In genomic region chr10:8070472-8070871, GRCm38 (mm10) we compare ENCODE assay signal across 20 mouse cellular contexts.
A peak's percentile ranks its signal among the peaks of the same experiment; 100 is the strongest.
DNase-seq lines count a peak whose midpoint lies in the region; ATAC-seq and TF ChIP-seq lines count a peak whose summit lies in the region.
"Had no signal": no experiment of that assay in that cellular context is flagged by ENCODE, and none has a peak within 500 bp of the region (broad histone marks: within the 10 kb centered on the region; RNA-seq: fewer than 3 reads in every experiment).

No protein-coding gene starts in this region.

- no peak overlapping the region for H3K4me3 ChIP-seq in lung, embryonic 14.5 days (ENCODE audit: low read depth, low read length)
- H3K4me3 ChIP-seq in lung, adult 2 months (replicated peaks; ENCODE audit: extremely low read depth, low read depth, low read length) = no peak overlapping the region
- H3K4me3 ChIP-seq in neural tube, embryonic 15.5 days (replicated peaks) = no peak overlapping the region
- H3K4me3 ChIP-seq: embryonic facial prominence, embryonic 12.5 days; gastrocnemius, adult 2 months; hindbrain, embryonic 15.5 days; limb, embryonic 12.5 days had no signal

- H3K4me2 ChIP-seq in lung, embryonic 14.5 days = no peak overlapping the region
- no peak overlapping the region for H3K4me2 ChIP-seq in neural tube, embryonic 15.5 days
- H3K4me2 ChIP-seq: embryonic facial prominence, embryonic 12.5 days; hindbrain, embryonic 15.5 days; limb, embryonic 12.5 days had no signal

- TF ChIP-seq POLR2A in lung, adult 2 months (IDR thresholded peaks at IDR 0.05; ENCODE audit: borderline replicate concordance, extremely low read depth, low read depth, low read length) = no peak

- H3K27ac ChIP-seq in lung, embryonic 14.5 days (ENCODE audit: low read depth) = no peak overlapping the region
- H3K27ac ChIP-seq in neural tube, embryonic 15.5 days (replicated peaks) = no peak overlapping the region
- H3K27ac ChIP-seq: embryonic facial prominence, embryonic 12.5 days; gastrocnemius, adult 2 months; hindbrain, embryonic 15.5 days; limb, embryonic 12.5 days had no signal

- WGBS in lung, embryonic 14.5 days = 30% methylated on average over 2 of the region's 2 CpGs
- 51% methylated on average over 2 of the region's 2 CpGs for WGBS in lung, adult 2 months
- 75% methylated on average over 2 of the region's 2 CpGs for WGBS in neural tube, embryonic 15.5 days

- H3K4me1 ChIP-seq in lung, embryonic 14.5 days (ENCODE audit: insufficient read depth) = no peaks in the 10 kb centered on the region
- H3K4me1 ChIP-seq in lung, adult 2 months (ENCODE audit: control insufficient read depth, insufficient read depth, low read length) = no peaks in the 10 kb centered on the region; the same call in 1 of the 2 replicates
- H3K4me1 ChIP-seq in neural tube, embryonic 15.5 days = no peaks in the 10 kb centered on the region
- H3K4me1 ChIP-seq: embryonic facial prominence, embryonic 12.5 days; hindbrain, embryonic 15.5 days had no signal

- no peaks in the 10 kb centered on the region for H3K27me3 ChIP-seq in lung, embryonic 14.5 days (ENCODE audit: insufficient read depth, low read length)
- H3K27me3 ChIP-seq in neural tube, embryonic 15.5 days (replicated peaks) = no peaks in the 10 kb centered on the region
- H3K27me3 ChIP-seq: embryonic facial prominence, embryonic 12.5 days; hindbrain, embryonic 15.5 days; limb, embryonic 12.5 days had no signal

- no peaks in the 10 kb centered on the region for H3K9me3 ChIP-seq in lung, embryonic 14.5 days (ENCODE audit: low read depth, low read length)
- no peaks in the 10 kb centered on the region for H3K9me3 ChIP-seq in neural tube, embryonic 15.5 days (replicated peaks)
- H3K9me3 ChIP-seq: embryonic facial prominence, embryonic 12.5 days; hindbrain, embryonic 15.5 days; limb, embryonic 12.5 days had no signal

- ATAC-seq in lung, embryonic 14.5 days (ENCODE audit: insufficient read depth) = peak; percentile 44; the same call in 1 of the 2 replicates
- peak; percentile 56 for ATAC-seq in common myeloid progenitor, adult 5-6 weeks (replicated peaks; ENCODE audit: low read depth, poor library complexity, severe bottlenecking)
- ATAC-seq in megakaryocyte progenitor cell, adult 5-6 weeks (replicated peaks; ENCODE audit: poor library complexity) = peak; percentile 56
- no peak for ATAC-seq in neural tube, embryonic 15.5 days (ENCODE audit: low FRiP score)
- ATAC-seq: forebrain, postnatal 0 days; lung, postnatal 0 days had no signal

- H3K9ac ChIP-seq in lung, embryonic 14.5 days = no peak overlapping the region
- H3K9ac ChIP-seq in neural tube, embryonic 15.5 days (replicated peaks) = no peak overlapping the region
- H3K9ac ChIP-seq: embryonic facial prominence, embryonic 12.5 days; forebrain, postnatal 0 days; hindbrain, embryonic 15.5 days; limb, embryonic 12.5 days had no signal

- H3K36me3 ChIP-seq in lung, embryonic 14.5 days (ENCODE audit: insufficient read depth) = no peaks in the 10 kb centered on the region
- no peaks in the 10 kb centered on the region for H3K36me3 ChIP-seq in neural tube, embryonic 15.5 days
- H3K36me3 ChIP-seq: embryonic facial prominence, embryonic 12.5 days; hindbrain, embryonic 15.5 days; limb, embryonic 12.5 days had no signal

- peak; percentile 24 for DNase-seq in lung, embryonic 14.5 days
- DNase-seq in lung, adult 2 months = no peak
- peak; percentile 25 for DNase-seq in liver
- DNase-seq in c-Kit-positive CD71-positive TER-119-positive erythroid progenitor cells, embryonic 14.5 days (ENCODE audit: low spot score) = no peak
- no peak for DNase-seq in thymus, postnatal 14 days
- DNase-seq: adrenal gland, postnatal 10 days; cerebellum, adult 8-10 months; forebrain, postnatal 0 days; gastrocnemius, adult 2 months; heart, postnatal 10 days; kidney, adult 11 months; kidney, postnatal 14 days; midbrain, embryonic 14.5 days had no signal

- no peak for TF ChIP-seq CTCF in lung, embryonic 14.5 days (IDR thresholded peaks at IDR 0.05; ENCODE audit: low read depth)
- TF ChIP-seq CTCF in lung, adult 2 months (IDR thresholded peaks at IDR 0.05; ENCODE audit: insufficient read depth, low read length) = no peak

Comparison
In these comparisons a context has a peak if more than half of its experiments do, and no peak if none do; other contexts are left out.
1. DNase-seq: peak in lung, embryonic 14.5 days (single experiment) and liver (single experiment); none in lung, adult 2 months (single experiment), c-Kit-positive CD71-positive TER-119-positive erythroid progenitor cells, embryonic 14.5 days (single experiment) and thymus, postnatal 14 days (single experiment).